In the genomic region with DNA sequence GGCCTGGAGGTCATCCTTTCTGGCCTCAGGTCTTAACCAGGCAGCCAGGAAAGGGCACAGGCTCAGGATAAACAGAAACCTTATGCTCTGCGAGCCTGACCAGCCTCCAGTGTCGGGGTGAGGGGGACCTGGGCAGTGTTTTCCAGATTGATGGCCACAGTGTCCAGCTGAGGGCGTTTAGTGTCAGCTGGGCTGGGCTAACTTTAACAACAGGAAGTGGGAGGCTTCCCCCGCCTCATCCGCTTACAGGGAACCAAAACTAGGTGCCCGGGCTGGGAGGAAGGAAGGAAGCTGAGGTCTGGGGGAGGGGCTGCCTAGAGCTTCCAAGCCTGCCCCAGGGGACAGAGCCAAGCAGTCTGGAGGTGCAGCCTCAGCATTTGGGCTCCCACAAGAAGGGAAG, we compare ENCODE assay signal across 8 mouse cellular contexts. TPM values are rescaled to one million over a fixed set of nuclear protein-coding genes. Genes with fewer than 3 reads are reported as not detected.
DNase-seq lines count a peak whose midpoint lies in the region; ATAC-seq lines count a peak whose summit lies in the region.

No protein-coding gene starts in this region.

- peak; percentile 76 for DNase-seq in CD4-positive, CD25-positive, alpha-beta regulatory T cell, adult 2 months (ENCODE audit: low read depth, low spot score)
- DNase-seq in adrenal gland, adult 8-10 months = peak; percentile 81
- DNase-seq in gastrocnemius, adult 18-20 months (ENCODE audit: low spot score) = peak; percentile 92
- peak; percentile 49 to 71 for DNase-seq in layer of hippocampus, postnatal 14 days (ENCODE audit: low spot score in 2 of 2)
- DNase-seq in lung, postnatal 36 days = peak; percentile 97
- DNase-seq in retina, embryonic 14.5 days (ENCODE audit: low spot score) = peak; percentile 42
- peak; percentile 67 to 70 for DNase-seq in urinary bladder, postnatal 4 days (ENCODE audit: low spot score in 2 of 2)

- H3K4me2 ChIP-seq in hindbrain, embryonic 12.5 days (replicated peaks) = peak overlapping the region; percentile 93

- ATAC-seq in hindbrain, embryonic 12.5 days (ENCODE audit: low FRiP score) = no peak

- H3K36me3 ChIP-seq in hindbrain, embryonic 12.5 days = peaks cover 27% of the 10 kb centered on the region

- no peaks in the 10 kb centered on the region for H3K9me3 ChIP-seq in hindbrain, embryonic 12.5 days (replicated peaks)

- no peaks in the 10 kb centered on the region; the same call in 1 of the 2 replicates for H3K27me3 ChIP-seq in hindbrain, embryonic 12.5 days

- H3K9ac ChIP-seq in hindbrain, embryonic 12.5 days = peak overlapping the region; percentile 50

- 23% methylated on average over 6 of the region's 6 CpGs for WGBS in hindbrain, embryonic 12.5 days

- H3K27ac ChIP-seq in hindbrain, embryonic 12.5 days = peak overlapping the region; percentile 17; the same call in 1 of the 2 replicates

- peak overlapping the region; percentile 11 for H3K4me3 ChIP-seq in hindbrain, embryonic 12.5 days

- peaks cover 45% of the 10 kb centered on the region for H3K4me1 ChIP-seq in hindbrain, embryonic 12.5 days

RNA-seq across cellular contexts. Expression of gene Dusp7, which starts 3.3 kb away (rescaled TPM):
- 10 to 100 TPM; 13.1 to 22.0 (median 18.4) TPM for total RNA-seq in adrenal gland, adult 8-10 months (2022)
- 10 to 100 TPM; 15.3 to 27.6 TPM for total RNA-seq in gastrocnemius, adult 18-20 months (2021)
- polyA plus RNA-seq in hindbrain, embryonic 12.5 days (2016; fragmentation: Nextera tagmentation; extraction: Ambion mirVana) = 25.5 and 26.9 TPM in 2 replicates
- 10 to 100 TPM; 65.2 to 70.3 TPM for total RNA-seq in layer of hippocampus, postnatal 14 days (2021)

RNA-seq across cellular contexts. Expression of gene Rpl29, which starts 57.5 kb away (rescaled TPM):
- 100 to 1,000 TPM; 369 to 422 (median 377) TPM for total RNA-seq in adrenal gland, adult 8-10 months (2022)
- 100 to 1,000 TPM; 280 to 298 TPM for total RNA-seq in gastrocnemius, adult 18-20 months (2021)
- 629 and 723 TPM in 2 replicates for polyA plus RNA-seq in hindbrain, embryonic 12.5 days (2016; fragmentation: Nextera tagmentation; extraction: Ambion mirVana)
- 100 to 1,000 TPM; 295 to 325 TPM for total RNA-seq in layer of hippocampus, postnatal 14 days (2021)

Comparison
In these comparisons a context has a peak if more than half of its experiments do, and no peak if none do; other contexts are left out.
1. DNase-seq: peak in every context shown above with its lines; median percentile 97 in lung, postnatal 36 days; 92 in gastrocnemius, adult 18-20 months; 81 in adrenal gland, adult 8-10 months; 76 in CD4-positive, CD25-positive, alpha-beta regulatory T cell, adult 2 months; 68 in urinary bladder, postnatal 4 days; 60 in layer of hippocampus, postnatal 14 days; 42 in retina, embryonic 14.5 days.